Mouse (Mus musculus): ENCODE results near the gene Col15a1. TPM values are rescaled to one million over a fixed set of nuclear protein-coding genes. Genes with fewer than 3 reads are reported as not detected.

Col15a1 gene
- polyA plus RNA-seq, 1 experiment, result 41.0 TPM

GRCm38 (mm10) chr4:47239114-47239513 is 31.2 kb downstream of the Col15a1 start:
- TF ChIP-seq CTCF (IDR thresholded peaks at IDR 0.05; ENCODE audit: borderline replicate concordance, insufficient read depth, low read length), result no peak
- Histone ChIP-seq H3K4me1 (ENCODE audit: control insufficient read depth, insufficient read depth, low read length) (no peaks in the 10 kb centered on the region), H3K4me3 (ENCODE audit: insufficient read depth, low read length) (no peak overlapping the region), H3K27ac (ENCODE audit: insufficient read depth, low read length) (no peak overlapping the region)

GRCm38 (mm10) chr4:47240901-47241300 is 32.9 kb downstream of the Col15a1 start:
- no peak overlapping the region for H3K4me3 ChIP-seq (ENCODE audit: insufficient read depth, low read length)
- TF ChIP-seq CTCF (IDR thresholded peaks at IDR 0.05; ENCODE audit: borderline replicate concordance, insufficient read depth, low read length), result no peak
- no peak for TF ChIP-seq POLR2A (IDR thresholded peaks at IDR 0.05; ENCODE audit: low read depth, low read length)
- no peaks in the 10 kb centered on the region for H3K4me1 ChIP-seq (ENCODE audit: control insufficient read depth, insufficient read depth, low read length)
- no peak overlapping the region for H3K27ac ChIP-seq (ENCODE audit: insufficient read depth, low read length)

- Histone ChIP-seq H3K27ac (ENCODE audit: insufficient read depth, low read length) (no peak overlapping the region), H3K4me3 (ENCODE audit: insufficient read depth, low read length) (no peak overlapping the region), H3K4me1 (ENCODE audit: control insufficient read depth, insufficient read depth, low read length) (no peaks in the 10 kb centered on the region)
- no peak for TF ChIP-seq CTCF (IDR thresholded peaks at IDR 0.05; ENCODE audit: borderline replicate concordance, insufficient read depth, low read length)
- no peak for TF ChIP-seq POLR2A (IDR thresholded peaks at IDR 0.05; ENCODE audit: low read depth, low read length)
These were observed 34.2 kb downstream of the Col15a1 start for GRCm38 (mm10) chr4:47242127-47242526.

GRCm38 (mm10) chr4:47244651-47245050 is 36.7 kb downstream of the Col15a1 start:
- H3K27ac ChIP-seq (ENCODE audit: insufficient read depth, low read length), result no peak overlapping the region
- H3K4me3 ChIP-seq (ENCODE audit: insufficient read depth, low read length), result no peak overlapping the region
- no peak for TF ChIP-seq POLR2A (IDR thresholded peaks at IDR 0.05; ENCODE audit: low read depth, low read length)
- TF ChIP-seq CTCF (IDR thresholded peaks at IDR 0.05; ENCODE audit: borderline replicate concordance, insufficient read depth, low read length), result no peak
- H3K4me1 ChIP-seq (ENCODE audit: control insufficient read depth, insufficient read depth, low read length), result no peaks in the 10 kb centered on the region

- no peak for TF ChIP-seq CTCF (IDR thresholded peaks at IDR 0.05; ENCODE audit: borderline replicate concordance, insufficient read depth, low read length)
- H3K4me3 ChIP-seq (ENCODE audit: insufficient read depth, low read length), result no peak overlapping the region
- no peak overlapping the region for H3K27ac ChIP-seq (ENCODE audit: insufficient read depth, low read length)
- H3K4me1 ChIP-seq (ENCODE audit: control insufficient read depth, insufficient read depth, low read length), result no peaks in the 10 kb centered on the region
These were observed 37.7 kb downstream of the Col15a1 start for GRCm38 (mm10) chr4:47245621-47246020.

GRCm38 (mm10) chr4:47246811-47247210 is 38.9 kb downstream of the Col15a1 start:
- H3K4me1 ChIP-seq (ENCODE audit: control insufficient read depth, insufficient read depth, low read length), result no peaks in the 10 kb centered on the region
- H3K27ac ChIP-seq (ENCODE audit: insufficient read depth, low read length), result no peak overlapping the region
- TF ChIP-seq POLR2A (IDR thresholded peaks at IDR 0.05; ENCODE audit: low read depth, low read length) (no peak), CTCF (IDR thresholded peaks at IDR 0.05; ENCODE audit: borderline replicate concordance, insufficient read depth, low read length) (peak; percentile 35; the same call in 1 of the 2 replicates)

GRCm38 (mm10) chr4:47247574-47247973 is 39.6 kb downstream of the Col15a1 start:
- no peaks in the 10 kb centered on the region for H3K4me1 ChIP-seq (ENCODE audit: control insufficient read depth, insufficient read depth, low read length)
- H3K4me3 ChIP-seq (ENCODE audit: insufficient read depth, low read length), result no peak overlapping the region
- TF ChIP-seq POLR2A (IDR thresholded peaks at IDR 0.05; ENCODE audit: low read depth, low read length), result no peak
- no peak for TF ChIP-seq CTCF (IDR thresholded peaks at IDR 0.05; ENCODE audit: borderline replicate concordance, insufficient read depth, low read length)
- no peak overlapping the region for H3K27ac ChIP-seq (ENCODE audit: insufficient read depth, low read length)

More at GRCm38 (mm10) chr4:47246811-47247210, 38.9 kb downstream of the Col15a1 start:
- H3K4me3 ChIP-seq (ENCODE audit: insufficient read depth, low read length), result no peak overlapping the region

GRCm38 (mm10) chr4:47249193-47249592 is 41.2 kb downstream of the Col15a1 start:
- Histone ChIP-seq H3K4me1 (ENCODE audit: control insufficient read depth, insufficient read depth, low read length) (no peaks in the 10 kb centered on the region), H3K27ac (ENCODE audit: insufficient read depth, low read length) (no peak overlapping the region), H3K4me3 (ENCODE audit: insufficient read depth, low read length) (no peak overlapping the region)
- TF ChIP-seq POLR2A (IDR thresholded peaks at IDR 0.05; ENCODE audit: low read depth, low read length) (no peak), CTCF (IDR thresholded peaks at IDR 0.05; ENCODE audit: borderline replicate concordance, insufficient read depth, low read length) (no peak)

- TF ChIP-seq CTCF (IDR thresholded peaks at IDR 0.05; ENCODE audit: borderline replicate concordance, insufficient read depth, low read length) (peak; percentile 41; the same call in 1 of the 2 replicates), POLR2A (IDR thresholded peaks at IDR 0.05; ENCODE audit: low read depth, low read length) (no peak)
- no peaks in the 10 kb centered on the region for H3K4me1 ChIP-seq (ENCODE audit: control insufficient read depth, insufficient read depth, low read length)
- H3K4me3 ChIP-seq (ENCODE audit: insufficient read depth, low read length), result no peak overlapping the region
- no peak overlapping the region for H3K27ac ChIP-seq (ENCODE audit: insufficient read depth, low read length)
These were observed 43.1 kb downstream of the Col15a1 start for GRCm38 (mm10) chr4:47251069-47251468.

- TF ChIP-seq CTCF (IDR thresholded peaks at IDR 0.05; ENCODE audit: borderline replicate concordance, insufficient read depth, low read length) (no peak), POLR2A (IDR thresholded peaks at IDR 0.05; ENCODE audit: low read depth, low read length) (no peak)
- Histone ChIP-seq H3K4me3 (ENCODE audit: insufficient read depth, low read length) (no peak overlapping the region), H3K4me1 (ENCODE audit: control insufficient read depth, insufficient read depth, low read length) (no peaks in the 10 kb centered on the region), H3K27ac (ENCODE audit: insufficient read depth, low read length) (no peak overlapping the region)
These were observed 43.9 kb downstream of the Col15a1 start for GRCm38 (mm10) chr4:47251693-47252435.
